Mouse (Mus musculus): ENCODE data around the gene Ccpg1.

Ccpg1 gene

DNA sequence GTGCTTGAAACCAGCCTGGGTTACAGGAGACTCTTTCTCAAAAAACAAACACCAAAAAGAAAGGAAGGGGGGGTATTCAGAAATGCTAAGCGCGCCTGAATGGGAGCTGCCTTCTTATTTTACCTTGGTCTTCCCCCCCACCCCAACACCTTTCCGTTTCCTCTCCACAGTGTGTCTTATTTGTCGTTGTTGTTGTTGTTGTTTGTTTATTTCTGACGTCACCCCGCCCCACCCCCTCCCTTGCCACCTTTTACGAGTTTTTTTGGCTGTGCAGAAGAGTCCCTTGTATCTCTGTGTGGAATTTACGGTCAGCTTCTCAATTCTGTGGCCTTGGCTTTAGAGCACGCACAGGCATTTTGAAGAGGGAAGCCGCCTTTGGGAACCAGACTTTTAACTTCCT is 60.5 kb downstream of the Ccpg1 start:
- no peak for DNase-seq (ENCODE audit: low read depth, low spot score)

DNA sequence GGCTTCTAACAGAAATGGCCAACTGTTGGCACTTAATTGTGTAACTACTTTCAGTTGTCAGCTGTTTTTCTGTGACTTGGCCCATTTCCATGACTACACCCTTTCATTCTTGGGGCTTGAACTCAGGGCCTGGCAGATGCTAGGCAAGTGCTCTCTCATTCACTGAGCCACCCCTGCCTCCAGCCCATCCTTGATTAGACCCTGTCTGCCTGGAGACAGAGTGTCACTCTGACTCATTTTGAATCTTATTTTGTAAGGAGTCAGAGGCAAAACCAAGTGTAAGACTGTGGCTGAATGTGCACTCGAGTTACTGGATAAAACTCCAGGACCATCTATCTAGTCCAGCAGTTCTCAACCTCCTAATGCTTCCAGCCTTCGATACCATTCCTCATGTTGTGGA is 62.7 kb downstream of the Ccpg1 start:
- DNase-seq (ENCODE audit: low read depth, low spot score) = no peak

DNA sequence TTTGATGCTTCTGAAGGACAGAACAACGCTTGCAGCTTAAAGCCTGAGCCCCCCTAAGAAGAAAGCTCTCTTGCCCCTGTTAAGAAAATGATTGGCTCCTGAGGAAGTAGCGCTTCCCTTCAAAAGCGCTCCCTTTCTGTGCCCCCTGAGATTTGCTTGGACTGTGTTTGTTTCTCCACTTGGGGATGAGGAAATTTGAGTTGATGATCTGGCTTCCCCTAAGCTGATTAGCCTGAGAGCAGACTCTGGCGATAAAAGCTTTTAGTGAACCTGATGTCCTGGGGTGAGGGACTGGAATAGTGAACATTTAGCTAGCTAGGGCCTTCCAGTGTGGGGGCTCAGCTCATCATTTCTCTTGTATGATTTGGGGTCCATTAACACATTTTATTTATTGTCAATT is 63.7 kb downstream of the Ccpg1 start:
- DNase-seq (ENCODE audit: low read depth, low spot score) = no peak

DNA sequence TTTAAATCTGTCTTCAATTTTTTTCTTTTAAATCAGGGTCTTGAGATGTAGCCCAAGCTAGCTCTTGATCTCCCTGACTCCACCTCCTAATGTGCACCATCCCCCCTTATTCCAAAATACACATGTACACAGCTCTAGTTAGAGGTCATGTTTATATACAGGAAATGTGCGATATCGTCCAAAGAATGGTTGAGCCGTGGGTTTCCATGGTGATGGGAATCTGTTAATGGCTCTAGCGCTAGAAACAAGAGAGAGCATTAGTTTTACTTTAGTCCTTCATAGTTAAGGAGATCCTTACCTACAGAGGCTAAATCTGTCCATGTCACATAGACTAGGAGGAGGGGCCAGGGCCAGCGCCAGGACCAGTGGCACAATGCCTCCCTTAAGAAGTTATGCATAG is 64.6 kb downstream of the Ccpg1 start:
- no peak for DNase-seq (ENCODE audit: low read depth, low spot score)

DNA sequence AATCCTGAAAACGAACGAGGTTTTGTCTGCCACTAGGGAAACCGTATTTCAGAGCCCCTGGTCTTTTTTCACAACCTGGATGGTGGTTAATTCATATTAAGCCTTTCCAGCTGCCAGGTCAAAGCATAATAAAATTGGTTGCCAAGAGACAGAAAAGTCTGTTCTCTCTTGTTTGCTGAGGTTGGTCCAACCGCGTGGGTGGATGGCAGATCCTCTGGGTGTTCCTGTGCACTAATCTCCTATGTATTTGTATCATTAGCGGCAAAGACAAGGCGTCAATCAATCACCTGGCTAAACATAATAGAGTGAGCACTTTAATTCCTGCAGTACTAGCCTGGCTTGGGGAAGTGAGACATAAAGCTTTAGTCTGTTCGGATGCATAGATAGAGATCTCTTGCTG is 65.4 kb downstream of the Ccpg1 start:
- no peak for DNase-seq (ENCODE audit: low read depth, low spot score)

DNA sequence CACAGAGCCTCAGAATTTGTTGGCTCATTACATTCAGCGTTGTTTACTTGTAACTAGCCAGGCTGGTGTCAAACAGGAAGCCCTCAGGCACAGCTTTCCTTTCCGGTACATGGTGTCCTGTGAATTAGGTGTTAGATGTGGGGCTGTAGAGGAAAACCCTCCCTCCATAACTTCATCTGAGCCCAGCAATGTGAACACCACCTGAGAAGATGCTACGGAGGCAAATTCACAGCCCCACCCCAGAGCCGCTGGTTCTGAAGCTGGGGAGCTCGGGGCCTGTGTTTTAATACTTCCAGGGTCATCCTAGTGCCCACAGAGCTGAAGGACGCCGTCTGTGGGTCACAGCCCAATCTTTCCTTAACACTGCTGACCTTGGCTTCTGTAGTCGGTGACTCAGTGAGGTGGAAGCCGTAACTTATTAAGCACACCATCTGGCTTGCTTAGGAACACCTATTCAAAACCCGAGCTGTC is 70.2 kb downstream of the Ccpg1 start:
- no peak for DNase-seq (ENCODE audit: low read depth, low spot score)

DNA sequence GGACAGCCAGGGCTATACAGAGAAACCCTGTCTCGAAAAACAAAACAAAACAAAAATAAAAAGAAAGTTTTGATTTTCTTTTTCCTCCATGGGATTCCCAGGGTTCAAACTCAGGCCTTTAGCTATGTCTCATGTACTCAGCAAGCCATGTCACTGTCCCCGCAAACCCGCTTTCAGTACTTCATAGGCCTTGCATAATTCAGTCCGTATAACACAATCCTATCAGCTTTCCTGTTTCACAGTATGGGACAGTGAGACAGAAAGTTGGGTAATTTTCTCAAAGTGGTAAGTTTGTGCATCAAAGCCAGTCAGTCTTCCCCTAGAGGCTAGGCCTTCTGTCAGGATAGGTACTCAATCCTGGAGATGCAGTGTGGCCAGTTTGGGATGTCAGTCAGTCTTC is 74.0 kb downstream of the Ccpg1 start:
- no peak for DNase-seq (ENCODE audit: low read depth, low spot score)

DNA sequence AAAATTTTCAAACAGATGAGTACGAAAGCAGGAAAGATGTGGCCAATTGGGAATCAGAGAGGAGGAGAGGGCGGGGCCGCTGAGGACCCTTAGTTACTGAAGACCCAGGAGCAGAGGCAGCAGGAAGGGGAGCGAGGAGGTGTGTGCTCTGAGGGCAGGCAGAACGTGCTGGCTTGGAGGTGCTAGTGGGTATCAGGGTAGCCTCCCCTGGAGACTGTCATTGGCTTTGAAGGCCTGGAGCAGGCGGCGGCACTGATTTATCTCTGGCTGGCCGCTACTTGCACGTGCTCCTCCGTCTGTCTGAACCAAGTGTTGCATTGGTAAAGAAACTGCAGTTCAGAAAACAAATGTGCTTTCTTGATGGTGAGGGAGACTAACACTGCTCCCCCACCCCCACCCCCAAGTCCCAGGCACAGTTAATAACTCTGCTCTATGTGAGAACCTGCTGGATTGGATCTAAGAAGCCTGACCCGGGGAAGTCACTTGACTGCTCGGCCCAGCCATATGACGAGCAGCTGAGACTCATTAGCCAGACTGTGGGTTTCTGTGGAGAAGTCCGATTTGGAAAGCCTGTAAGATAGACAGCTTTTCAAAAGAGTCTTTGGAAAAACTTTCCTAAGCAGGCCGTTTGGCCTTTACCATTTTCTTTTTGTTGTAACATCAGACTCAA is 78.5 kb downstream of the Ccpg1 start:
- peak; percentile 62 for DNase-seq (ENCODE audit: low read depth, low spot score)
